Mouse (Mus musculus): ENCODE measurements around the gene Trim67. TPM values are rescaled to one million over a fixed set of nuclear protein-coding genes. Genes with fewer than 3 reads are reported as not detected.

The Trim67 gene
- polyA plus RNA-seq, 1 experiment = not detected

- Histone ChIP-seq H3K27me3 (ENCODE audit: control insufficient read depth, insufficient read depth, low read length) (no peaks in the 10 kb centered on the region), H3K4me1 (ENCODE audit: control insufficient read depth, insufficient read depth, insufficient read length) (no peaks in the 10 kb centered on the region), H3K4me3 (ENCODE audit: extremely low read depth, insufficient read depth, insufficient read length) (no peak overlapping the region), H3K27ac (ENCODE audit: insufficient read depth, low read length) (no peak overlapping the region), H3K36me3 (ENCODE audit: control insufficient read depth, insufficient read depth, low read length) (no peaks in the 10 kb centered on the region)
- no peak for TF ChIP-seq POLR2A (IDR thresholded peaks at IDR 0.05; ENCODE audit: low read depth, low read length)
- TF ChIP-seq CTCF (IDR thresholded peaks at IDR 0.05; ENCODE audit: extremely low read depth, insufficient read depth, insufficient read length, insufficient replicate concordance) = no peak
- DNase-seq (ENCODE audit: low read depth in 1 of 2, low spot score in 2 of 2) = no peak
- 74% methylated on average over 4 of the region's 4 CpGs for WGBS
Observed at GRCm38 (mm10) chr8:124805990-124806389, 13.1 kb downstream of the Trim67 start.

DNA sequence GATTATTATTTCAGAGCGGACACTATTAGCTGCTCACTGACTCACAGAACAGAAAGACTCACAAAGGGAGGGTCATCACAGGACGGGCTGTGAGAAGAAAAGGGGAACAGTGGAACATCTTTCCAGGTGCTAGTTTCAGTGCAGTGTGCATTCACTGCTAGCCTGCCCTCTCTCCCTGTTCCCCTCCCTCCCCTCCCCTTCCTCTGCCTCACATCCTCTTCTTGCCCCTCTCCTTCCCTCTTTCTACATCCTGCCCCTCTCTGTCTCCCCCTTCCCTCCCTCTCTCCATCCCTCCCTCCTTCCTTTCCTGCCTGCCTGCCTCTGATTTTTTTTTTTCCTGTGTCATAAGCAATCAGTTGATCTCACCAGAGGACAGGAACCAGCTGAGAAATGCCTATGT, 16.5 kb downstream of the Trim67 start:
- H3K4me3 ChIP-seq (ENCODE audit: extremely low read depth, insufficient read depth, insufficient read length) = no peak overlapping the region
- TF ChIP-seq POLR2A (IDR thresholded peaks at IDR 0.05; ENCODE audit: low read depth, low read length) = no peak
- no peak for TF ChIP-seq CTCF (IDR thresholded peaks at IDR 0.05; ENCODE audit: extremely low read depth, insufficient read depth, insufficient read length, insufficient replicate concordance)
- 37% methylated on average over 2 of the region's 2 CpGs for WGBS
- no peaks in the 10 kb centered on the region for H3K27me3 ChIP-seq (ENCODE audit: control insufficient read depth, insufficient read depth, low read length)
- H3K36me3 ChIP-seq (ENCODE audit: control insufficient read depth, insufficient read depth, low read length) = no peaks in the 10 kb centered on the region
- no peaks in the 10 kb centered on the region for H3K4me1 ChIP-seq (ENCODE audit: control insufficient read depth, insufficient read depth, insufficient read length)
- no peak overlapping the region for H3K27ac ChIP-seq (ENCODE audit: insufficient read depth, low read length)
- DNase-seq (ENCODE audit: low read depth in 1 of 2, low spot score in 2 of 2) = no peak

DNA sequence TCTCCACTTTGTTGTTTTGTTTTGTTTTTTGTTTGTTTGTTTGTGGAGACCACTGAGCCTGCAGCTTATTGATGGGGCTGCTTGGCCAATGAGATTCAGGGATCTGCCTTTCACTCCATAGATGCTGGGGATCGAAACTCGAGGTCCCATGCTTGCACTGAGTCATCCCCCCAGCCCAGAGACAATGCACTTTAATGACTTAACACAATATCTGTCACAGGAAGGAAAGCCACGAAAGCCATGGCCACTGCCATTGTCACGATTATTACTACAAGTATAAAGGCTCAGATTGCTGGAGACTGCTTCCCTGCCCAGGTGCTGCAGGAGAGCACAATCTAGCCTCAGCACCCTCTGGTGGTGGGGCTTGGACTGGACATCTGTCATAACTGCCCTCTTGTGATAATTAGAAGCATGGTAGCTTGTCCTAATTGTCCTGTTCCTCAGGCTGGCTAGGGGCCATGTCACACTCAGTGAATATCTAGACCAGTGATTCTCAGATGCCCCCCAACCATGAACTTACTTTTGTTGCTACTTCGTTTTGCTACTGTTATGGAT, 17.2 kb downstream of the Trim67 start:
- no peak for DNase-seq (ENCODE audit: low read depth in 1 of 2, low spot score in 2 of 2)
- H3K27me3 ChIP-seq (ENCODE audit: control insufficient read depth, insufficient read depth, low read length) = no peaks in the 10 kb centered on the region
- 32% methylated on average over 5 of the region's 5 CpGs for WGBS
- no peaks in the 10 kb centered on the region for H3K36me3 ChIP-seq (ENCODE audit: control insufficient read depth, insufficient read depth, low read length)
- TF ChIP-seq POLR2A (IDR thresholded peaks at IDR 0.05; ENCODE audit: low read depth, low read length) = no peak
- TF ChIP-seq CTCF (IDR thresholded peaks at IDR 0.05; ENCODE audit: extremely low read depth, insufficient read depth, insufficient read length, insufficient replicate concordance) = no peak
- no peak overlapping the region for H3K27ac ChIP-seq (ENCODE audit: insufficient read depth, low read length)
- no peak overlapping the region for H3K4me3 ChIP-seq (ENCODE audit: extremely low read depth, insufficient read depth, insufficient read length)
- no peaks in the 10 kb centered on the region for H3K4me1 ChIP-seq (ENCODE audit: control insufficient read depth, insufficient read depth, insufficient read length)

DNA sequence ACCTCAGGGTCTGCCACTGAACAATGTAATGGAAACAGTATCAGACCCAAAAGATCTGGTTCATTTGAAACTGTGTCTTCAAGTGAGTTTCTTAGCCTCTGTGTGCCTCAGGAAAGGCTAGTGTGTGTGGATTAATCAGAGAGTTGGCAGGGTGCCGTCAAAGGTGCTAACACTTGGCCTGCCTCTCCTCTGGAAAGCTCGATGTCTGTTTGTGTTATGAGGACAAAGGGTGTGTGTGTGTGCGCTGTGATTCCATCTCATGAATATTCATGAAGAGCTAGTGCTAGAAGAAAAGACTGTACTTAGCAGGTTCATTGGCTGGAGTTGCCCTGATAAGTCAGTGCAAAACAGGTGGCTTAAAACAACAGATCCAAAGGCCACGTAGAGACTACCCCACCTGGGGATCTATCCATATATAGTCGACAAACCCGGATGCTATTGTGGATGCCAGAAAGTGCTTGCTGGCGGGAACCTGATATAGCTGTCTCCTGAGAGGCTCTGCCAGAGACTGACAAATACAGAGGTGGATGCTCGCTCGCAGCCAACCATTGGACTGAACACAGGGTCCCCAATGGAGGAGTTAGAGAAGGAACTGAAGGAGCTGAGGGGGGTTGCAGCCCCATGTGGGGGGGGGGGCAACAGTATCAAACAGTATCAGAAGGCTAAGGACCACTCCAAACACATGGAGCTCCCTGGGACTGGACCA, 17.9 kb downstream of the Trim67 start:
- Histone ChIP-seq H3K27ac (ENCODE audit: insufficient read depth, low read length) (no peak overlapping the region), H3K4me1 (ENCODE audit: control insufficient read depth, insufficient read depth, insufficient read length) (no peaks in the 10 kb centered on the region), H3K4me3 (ENCODE audit: extremely low read depth, insufficient read depth, insufficient read length) (no peak overlapping the region), H3K36me3 (ENCODE audit: control insufficient read depth, insufficient read depth, low read length) (no peaks in the 10 kb centered on the region), H3K27me3 (ENCODE audit: control insufficient read depth, insufficient read depth, low read length) (no peaks in the 10 kb centered on the region)
- TF ChIP-seq CTCF (IDR thresholded peaks at IDR 0.05; ENCODE audit: extremely low read depth, insufficient read depth, insufficient read length, insufficient replicate concordance) = no peak
- TF ChIP-seq POLR2A (IDR thresholded peaks at IDR 0.05; ENCODE audit: low read depth, low read length) = no peak
- 71% methylated on average over 9 of the region's 9 CpGs for WGBS
- DNase-seq (ENCODE audit: low read depth in 1 of 2, low spot score in 2 of 2) = no peak

- no peaks in the 10 kb centered on the region for H3K27me3 ChIP-seq (ENCODE audit: control insufficient read depth, insufficient read depth, low read length)
- H3K4me3 ChIP-seq (ENCODE audit: extremely low read depth, insufficient read depth, insufficient read length) = no peak overlapping the region
- H3K4me1 ChIP-seq (ENCODE audit: control insufficient read depth, insufficient read depth, insufficient read length) = no peaks in the 10 kb centered on the region
- TF ChIP-seq POLR2A (IDR thresholded peaks at IDR 0.05; ENCODE audit: low read depth, low read length) (no peak), CTCF (IDR thresholded peaks at IDR 0.05; ENCODE audit: extremely low read depth, insufficient read depth, insufficient read length, insufficient replicate concordance) (no peak)
- DNase-seq (ENCODE audit: low read depth in 1 of 2, low spot score in 2 of 2) = no peak
- no peak overlapping the region for H3K27ac ChIP-seq (ENCODE audit: insufficient read depth, low read length)
- no peaks in the 10 kb centered on the region for H3K36me3 ChIP-seq (ENCODE audit: control insufficient read depth, insufficient read depth, low read length)
- WGBS = 95% methylated on average over 4 of the region's 4 CpGs
Observed at GRCm38 (mm10) chr8:124813326-124813725, 20.4 kb downstream of the Trim67 start.

- TF ChIP-seq POLR2A (IDR thresholded peaks at IDR 0.05; ENCODE audit: low read depth, low read length) (no peak), CTCF (IDR thresholded peaks at IDR 0.05; ENCODE audit: extremely low read depth, insufficient read depth, insufficient read length, insufficient replicate concordance) (no peak)
- no peak for DNase-seq (ENCODE audit: low read depth in 1 of 2, low spot score in 2 of 2)
- H3K4me1 ChIP-seq (ENCODE audit: control insufficient read depth, insufficient read depth, insufficient read length) = no peaks in the 10 kb centered on the region
- H3K36me3 ChIP-seq (ENCODE audit: control insufficient read depth, insufficient read depth, low read length) = no peaks in the 10 kb centered on the region
- H3K27ac ChIP-seq (ENCODE audit: insufficient read depth, low read length) = no peak overlapping the region
- H3K27me3 ChIP-seq (ENCODE audit: control insufficient read depth, insufficient read depth, low read length) = no peaks in the 10 kb centered on the region
- WGBS = 91% methylated on average over 12 of the region's 12 CpGs
- no peak overlapping the region for H3K4me3 ChIP-seq (ENCODE audit: extremely low read depth, insufficient read depth, insufficient read length)
Observed at GRCm38 (mm10) chr8:124815870-124816269, 23.0 kb downstream of the Trim67 start.

DNA sequence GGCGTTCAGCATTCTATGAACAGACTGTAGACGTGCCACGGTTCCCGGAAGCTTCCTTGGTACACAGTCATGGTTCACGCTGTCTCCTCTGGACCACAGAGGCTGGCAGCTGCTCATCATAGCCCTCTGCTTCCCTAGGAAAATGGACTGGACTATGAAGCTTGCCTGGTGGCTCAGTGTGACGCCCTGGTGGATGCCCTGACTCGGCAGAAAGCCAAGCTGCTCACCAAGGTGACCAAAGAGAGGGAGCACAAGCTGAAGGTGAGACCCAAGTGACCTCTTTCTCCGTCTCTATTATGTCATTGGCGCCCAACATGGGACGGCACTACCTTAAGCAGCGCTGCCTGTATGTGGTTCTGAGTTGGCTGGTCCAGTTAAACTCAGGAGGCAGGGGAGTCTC, 24.0 kb downstream of the Trim67 start:
- no peak for DNase-seq (ENCODE audit: low read depth in 1 of 2, low spot score in 2 of 2)
- TF ChIP-seq POLR2A (IDR thresholded peaks at IDR 0.05; ENCODE audit: low read depth, low read length) = no peak
- TF ChIP-seq CTCF (IDR thresholded peaks at IDR 0.05; ENCODE audit: extremely low read depth, insufficient read depth, insufficient read length, insufficient replicate concordance) = no peak

More for the DNA sequence above, 24.0 kb downstream of the Trim67 start:
- 89% methylated on average over 11 of the region's 11 CpGs for WGBS
- Histone ChIP-seq H3K4me3 (ENCODE audit: extremely low read depth, insufficient read depth, insufficient read length) (no peak overlapping the region), H3K27me3 (ENCODE audit: control insufficient read depth, insufficient read depth, low read length) (no peaks in the 10 kb centered on the region), H3K36me3 (ENCODE audit: control insufficient read depth, insufficient read depth, low read length) (no peaks in the 10 kb centered on the region), H3K27ac (ENCODE audit: insufficient read depth, low read length) (no peak overlapping the region), H3K4me1 (ENCODE audit: control insufficient read depth, insufficient read depth, insufficient read length) (no peaks in the 10 kb centered on the region)
